Mouse (Mus musculus): Measurements from ENCODE around the gene Pus10.

DNA sequence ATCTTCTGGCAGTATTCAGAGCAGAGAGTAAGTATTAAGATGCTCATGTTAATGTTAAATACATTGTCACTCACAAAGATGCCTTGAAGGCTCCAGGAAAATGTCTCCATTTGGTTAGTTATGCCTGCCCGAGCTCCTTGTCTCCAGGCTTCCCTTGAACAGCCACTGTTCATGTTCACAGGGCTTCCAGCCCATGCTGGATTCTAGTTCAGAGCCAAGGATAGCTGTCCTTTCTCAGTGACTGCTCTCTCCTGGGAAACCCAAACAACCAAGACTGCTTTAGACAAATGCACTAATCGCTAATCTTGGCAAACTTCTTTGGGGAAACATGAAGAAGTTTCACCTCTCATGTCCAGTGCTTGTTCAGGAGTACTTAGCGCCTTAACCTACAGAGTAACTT lies 46.8 kb downstream of the Pus10 start:
- TF ChIP-seq CTCF (conservative IDR thresholded peaks at IDR 0.05; ENCODE audit: low read length), result no peak
- no peak for TF ChIP-seq POU5F1 (IDR thresholded peaks at IDR 0.05; ENCODE audit: borderline replicate concordance, low read length)
- TF ChIP-seq NANOG (IDR thresholded peaks at IDR 0.05; ENCODE audit: borderline replicate concordance, low read length), result no peak
